Mouse (Mus musculus) fat pad, adult 2 months (tissue): ENCODE results near the gene Mlh1.

Experiments used
- DNase-seq: peaks from one replicate; pipeline ENCODE4 v3.0.0-alpha.2; 2011; ENCODE audit warnings: low read depth, low spot score; ENCODE audit errors: extremely low read depth

Mlh1 gene

GRCm38 (mm10) chr9:111271434-111272160, at the start of gene Mlh1, which contains the start of gene Epm2aip1:
Gene Mlh1 (minus strand): TSS chr9:111271791.
Gene Epm2aip1 (plus strand): TSS chr9:111271929.
- DNase-seq, result peak; percentile 100

DNA sequence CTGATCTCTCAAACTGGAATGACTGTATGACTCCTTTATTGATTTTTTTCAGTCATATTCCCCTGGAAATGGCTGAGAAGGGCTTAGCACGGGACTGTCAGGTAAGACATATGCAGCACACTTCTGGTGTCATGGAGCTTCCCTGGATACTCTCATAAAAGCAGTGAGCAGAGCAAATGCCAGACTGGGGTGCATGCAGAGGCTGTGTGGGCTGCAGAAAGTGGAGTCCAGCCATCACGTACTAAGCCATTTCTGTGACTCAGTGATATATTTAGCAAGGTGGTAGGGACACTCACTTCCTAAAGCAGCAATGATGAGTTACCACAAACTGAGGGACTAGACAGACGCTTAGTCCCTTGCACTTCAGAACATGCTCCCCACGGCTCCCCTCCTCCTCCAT, 49.3 kb upstream of the Mlh1 start:
- no peak for DNase-seq

DNA sequence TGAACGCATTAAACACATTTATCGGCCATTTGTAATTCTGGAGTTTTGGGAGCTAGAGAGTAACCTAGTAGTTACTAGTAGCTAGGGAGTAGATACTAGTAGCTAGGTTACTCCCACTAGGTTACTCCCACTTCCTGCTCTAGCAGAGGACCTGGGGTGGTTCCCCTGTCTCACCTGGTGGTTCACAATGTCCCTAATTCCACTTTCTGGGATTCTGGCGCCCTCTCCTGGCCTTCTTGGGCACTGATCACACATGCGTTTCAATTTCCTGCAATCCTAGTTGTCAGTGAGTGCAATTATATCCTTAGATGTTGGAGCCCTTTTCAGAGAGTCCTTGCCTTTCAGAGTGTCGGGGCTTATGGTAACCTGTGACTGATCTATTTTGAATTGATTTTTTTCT, 42.6 kb upstream of the Mlh1 start:
- DNase-seq, result no peak

DNA sequence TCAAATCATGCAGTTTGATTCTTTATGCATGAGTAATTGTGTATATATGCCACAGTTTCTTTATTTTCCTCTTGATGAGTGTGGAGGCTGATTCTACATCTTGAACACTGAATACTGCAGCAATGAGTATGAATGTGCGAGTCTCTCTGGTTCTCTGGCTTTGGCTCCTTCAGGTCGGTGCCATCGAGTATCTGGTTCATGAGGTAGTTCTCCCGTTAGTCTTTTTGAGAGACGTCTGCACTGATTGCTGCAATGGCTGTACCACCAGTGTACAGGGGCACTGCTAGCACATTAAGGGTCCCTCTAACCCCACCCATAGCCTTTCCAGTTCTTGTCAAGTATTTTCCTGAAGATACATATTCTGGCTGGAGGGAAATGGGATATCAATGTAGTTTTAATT, 42.2 kb upstream of the Mlh1 start:
- DNase-seq, result no peak

GRCm38 (mm10) chr9:111313299-111313698, 41.7 kb upstream of the Mlh1 start:
- no peak for DNase-seq

GRCm38 (mm10) chr9:111312442-111313141, 41.0 kb upstream of the Mlh1 start:
- DNase-seq, result no peak

GRCm38 (mm10) chr9:111311843-111312441, 40.4 kb upstream of the Mlh1 start:
- DNase-seq, result no peak

GRCm38 (mm10) chr9:111311031-111311842, 39.6 kb upstream of the Mlh1 start, which contains the start of gene Trank1:
Gene Trank1 (plus strand): TSS chr9:111311739.
- no peak for DNase-seq

DNA sequence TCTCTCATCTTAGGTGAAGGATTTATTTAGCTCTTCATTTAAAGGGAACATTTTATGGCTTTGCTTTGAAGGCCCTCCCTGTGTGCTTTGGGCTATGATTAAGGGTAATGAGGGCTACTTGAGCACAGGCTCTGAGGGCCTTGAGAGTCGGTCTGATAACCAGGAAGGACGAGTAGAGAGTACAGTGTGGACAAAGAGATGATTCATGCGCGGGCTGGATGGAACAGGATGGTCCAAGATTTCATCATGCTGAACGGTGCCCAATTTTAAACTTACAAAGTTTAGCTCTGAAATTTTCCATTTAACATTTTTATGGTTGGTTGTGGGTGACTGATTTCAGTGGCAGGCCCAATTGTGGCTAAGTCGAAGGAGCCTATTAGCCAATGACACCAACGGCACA, 34.6 kb upstream of the Mlh1 start:
- no peak for DNase-seq

DNA sequence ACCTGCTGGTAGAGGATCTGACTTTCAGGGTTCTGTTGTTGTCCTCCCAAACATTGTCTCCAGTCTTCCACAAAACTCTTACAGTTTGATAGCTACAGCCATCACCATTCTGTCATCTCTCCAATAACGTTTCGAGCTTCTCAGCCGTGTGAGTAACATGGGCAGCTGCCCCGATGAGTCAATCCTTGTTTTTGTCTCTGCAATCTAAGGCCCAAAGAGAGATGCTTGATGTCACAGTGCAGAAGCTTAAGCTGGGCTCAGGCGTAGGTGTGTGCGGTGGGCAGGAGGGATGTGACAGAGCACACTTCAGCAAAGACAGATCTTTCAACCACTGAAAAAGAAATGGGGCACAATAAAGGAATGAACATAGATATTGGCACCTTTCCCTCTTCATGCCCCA, 32.4 kb upstream of the Mlh1 start:
- no peak for DNase-seq

GRCm38 (mm10) chr9:111302196-111302831, 30.7 kb upstream of the Mlh1 start:
- no peak for DNase-seq

GRCm38 (mm10) chr9:111298606-111299005, 27.0 kb upstream of the Mlh1 start:
- DNase-seq, result no peak

GRCm38 (mm10) chr9:111296433-111296832, 24.8 kb upstream of the Mlh1 start:
- no peak for DNase-seq

DNA sequence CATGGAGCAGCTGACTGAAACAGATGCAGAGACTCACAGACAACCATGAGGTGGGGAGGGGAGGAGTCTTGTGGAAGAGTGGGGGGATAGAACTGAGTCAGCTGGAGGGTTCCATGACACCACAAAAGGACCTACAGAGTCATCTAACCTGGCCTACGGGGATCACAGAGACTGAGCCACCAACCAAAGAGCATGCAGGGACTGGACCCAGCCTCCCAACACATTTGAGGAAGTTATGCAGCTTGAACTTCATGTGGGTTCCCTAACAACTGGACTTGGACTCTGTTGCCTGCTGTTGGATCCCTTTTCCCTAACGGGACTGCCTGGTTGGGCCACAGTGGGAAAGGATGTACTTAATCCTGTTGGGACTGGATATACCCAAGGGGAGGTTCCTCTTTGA, 23.7 kb upstream of the Mlh1 start:
- DNase-seq, result no peak

DNA sequence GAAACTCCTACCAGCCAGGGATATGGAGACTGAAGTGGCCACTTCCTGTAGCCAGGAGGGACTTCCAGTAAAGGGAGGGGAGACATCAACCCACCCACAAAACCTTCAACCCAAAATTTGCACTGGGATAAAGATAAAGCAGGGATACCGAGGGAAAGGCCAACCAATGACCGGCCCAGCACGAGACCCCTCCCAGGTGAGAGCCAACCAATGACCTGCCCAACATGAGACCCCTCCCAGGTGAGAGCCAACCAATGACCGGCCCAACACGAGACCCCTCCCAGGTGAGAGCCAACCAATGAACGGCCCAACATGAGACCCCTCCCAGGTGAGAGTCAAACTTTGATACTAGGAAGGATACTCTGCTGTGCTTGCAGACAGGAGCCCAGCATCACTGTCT, 23.3 kb upstream of the Mlh1 start:
- DNase-seq, result no peak

- DNase-seq, result no peak
Observed at GRCm38 (mm10) chr9:111293234-111293633, 21.6 kb upstream of the Mlh1 start.

GRCm38 (mm10) chr9:111290539-111291100, 19.0 kb upstream of the Mlh1 start:
- DNase-seq, result no peak

- DNase-seq, result no peak
Observed at GRCm38 (mm10) chr9:111289832-111290339, 18.3 kb upstream of the Mlh1 start.

- DNase-seq, result no peak
Observed at GRCm38 (mm10) chr9:111289294-111289831, 17.8 kb upstream of the Mlh1 start.

DNA sequence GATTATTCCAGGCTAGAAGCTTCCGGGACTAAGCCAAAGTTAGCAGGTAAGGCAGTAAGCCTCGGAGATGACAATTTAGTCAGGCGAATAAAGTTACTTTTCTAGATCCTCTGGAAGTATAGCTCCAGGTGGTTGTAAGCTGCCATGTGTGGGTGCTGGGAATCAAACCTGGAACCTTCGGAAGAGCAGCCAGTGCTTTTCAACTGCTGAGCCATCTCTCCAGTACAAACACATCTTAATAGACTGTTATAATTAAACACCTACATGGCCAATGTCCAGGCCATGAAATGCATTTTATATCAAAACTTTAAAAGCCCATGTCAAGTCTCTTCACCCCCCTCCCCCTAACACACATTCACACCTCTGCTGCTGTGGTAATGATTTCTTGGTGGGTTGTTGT, 16.4 kb upstream of the Mlh1 start:
- no peak for DNase-seq
